In genomic region chr6:128299292-128300133, GRCm38 (mm10) we compare ENCODE assay signal across 9 mouse cellular contexts. TPM values are rescaled to one million over a fixed set of nuclear protein-coding genes. Genes with fewer than 3 reads are reported as not detected.
A peak's percentile ranks its signal among the peaks of the same experiment; 100 is the strongest.
DNase-seq lines count a peak whose midpoint lies in the region; ATAC-seq and TF ChIP-seq lines count a peak whose summit lies in the region.
"Had no signal": no experiment of that assay in that cellular context is flagged by ENCODE, and none has a peak within 500 bp of the region (broad histone marks: within the 10 kb centered on the region; RNA-seq: fewer than 3 reads in every experiment).

No protein-coding gene starts in this region.

- H3K27ac ChIP-seq in forebrain, embryonic 12.5 days = no peak overlapping the region
- peak overlapping the region; percentile 79 for H3K27ac ChIP-seq in limb, embryonic 10.5 days
- H3K27ac ChIP-seq in olfactory bulb, adult 2 months (ENCODE audit: insufficient read depth, low read depth, low read length) = no peak overlapping the region

- no peaks in the 10 kb centered on the region for H3K36me3 ChIP-seq in forebrain, embryonic 12.5 days (replicated peaks)
- no peaks in the 10 kb centered on the region for H3K36me3 ChIP-seq in limb, embryonic 10.5 days

- no peak for TF ChIP-seq POLR2A in olfactory bulb, adult 2 months (IDR thresholded peaks at IDR 0.05; ENCODE audit: insufficient read depth, low read depth, low read length)

- DNase-seq in gastrocnemius, postnatal 10 days = peak; percentile 21
- DNase-seq in gastrocnemius, adult 8-10 months (ENCODE audit: low spot score in 2 of 2) = no peak
- DNase-seq in NIH3T3 (ENCODE audit: low read depth) = peak; percentile 45
- DNase-seq in limb, embryonic 10.5 days (ENCODE audit: low spot score) = peak; percentile 56
- no peak for DNase-seq in urinary bladder, postnatal 4 days (ENCODE audit: low spot score in 2 of 2)
- no peak for DNase-seq in adrenal gland, postnatal 25 days

- H3K9me3 ChIP-seq in forebrain, embryonic 12.5 days = peaks cover 5% of the 10 kb centered on the region; the same call in 1 of the 2 replicates
- H3K9me3 ChIP-seq in limb, embryonic 10.5 days (replicated peaks) = no peaks in the 10 kb centered on the region

- peaks cover 63% of the 10 kb centered on the region for H3K27me3 ChIP-seq in forebrain, embryonic 12.5 days
- peaks cover 69% of the 10 kb centered on the region for H3K27me3 ChIP-seq in limb, embryonic 10.5 days (ENCODE audit: low read depth, poor library complexity, severe bottlenecking)
- H3K27me3 ChIP-seq: CH12.LX had no signal

- peak overlapping the region; percentile 100 for H3K4me2 ChIP-seq in forebrain, embryonic 12.5 days

- peaks cover 20% of the 10 kb centered on the region for H3K4me1 ChIP-seq in forebrain, embryonic 12.5 days
- peaks cover 45% of the 10 kb centered on the region for H3K4me1 ChIP-seq in limb, embryonic 10.5 days
- H3K4me1 ChIP-seq in olfactory bulb, adult 2 months (ENCODE audit: control insufficient read depth, insufficient read depth, low read length) = peaks cover 21% of the 10 kb centered on the region

- no peak for ATAC-seq in forebrain, embryonic 12.5 days (ENCODE audit: low FRiP score)

- peak overlapping the region; percentile 61 for H3K4me3 ChIP-seq in forebrain, embryonic 12.5 days (replicated peaks)
- peak overlapping the region; percentile 76 for H3K4me3 ChIP-seq in limb, embryonic 10.5 days
- peak overlapping the region; percentile 58 for H3K4me3 ChIP-seq in olfactory bulb, adult 2 months (ENCODE audit: insufficient read depth, low read depth, low read length)

- no peak for TF ChIP-seq CTCF in olfactory bulb, adult 2 months (IDR thresholded peaks at IDR 0.05; ENCODE audit: insufficient read depth, low read depth, low read length)

- under 1% methylated on average over 25 of the region's 25 CpGs for WGBS in forebrain, embryonic 12.5 days
- under 1% methylated on average over 25 of the region's 25 CpGs for WGBS in limb, embryonic 10.5 days
- WGBS in olfactory bulb, adult 2 months = under 1% methylated on average over 25 of the region's 25 CpGs

- H3K9ac ChIP-seq in forebrain, embryonic 12.5 days = peak overlapping the region; percentile 64

RNA-seq across cellular contexts. Expression of gene Tead4, which starts 1.1 kb away (rescaled TPM):
- total RNA-seq in gastrocnemius, postnatal 10 days (2021) = 10 to 100 TPM; 13.2 to 14.5 TPM
- 1 to 10 TPM; 6.0 to 8.1 (median 7.5) TPM for total RNA-seq in gastrocnemius, adult 8-10 months (2022)
- 0.85 and 0.88 TPM in 2 replicates for polyA plus RNA-seq in forebrain, embryonic 12.5 days (2016; fragmentation: Nextera tagmentation; extraction: Ambion mirVana)
- 2.5 and 3.2 TPM in 2 replicates for polyA plus RNA-seq in limb, embryonic 10.5 days (2016; fragmentation: Nextera tagmentation; extraction: Ambion mirVana)
- polyA plus RNA-seq in olfactory bulb, adult 2 months (2012; ENCODE audit: insufficient read depth, insufficient read length, low replicate concordance, missing spikeins) = not detected in 2 replicates
- 1.0 and 2.4 TPM in 2 replicates for total RNA-seq in adrenal gland, postnatal 25 days (2021)
- total RNA-seq: CH12.LX had no signal

RNA-seq across cellular contexts. Expression of gene Tulp3, which starts 56.1 kb away (rescaled TPM):
- 10 to 100 TPM in 1 of 2 experiments, 1 to 10 TPM in 1; 10.0 to 13.0 TPM for total RNA-seq in gastrocnemius, postnatal 10 days (2021)
- 1 to 10 TPM; 5.8 to 7.9 (median 6.7) TPM for total RNA-seq in gastrocnemius, adult 8-10 months (2022)
- 15.4 and 19.7 TPM in 2 replicates for polyA plus RNA-seq in forebrain, embryonic 12.5 days (2016; fragmentation: Nextera tagmentation; extraction: Ambion mirVana)
- polyA plus RNA-seq in limb, embryonic 10.5 days (2016; fragmentation: Nextera tagmentation; extraction: Ambion mirVana) = 21.6 and 23.2 TPM in 2 replicates
- not detected in 2 replicates for polyA plus RNA-seq in olfactory bulb, adult 2 months (2012; ENCODE audit: insufficient read depth, insufficient read length, low replicate concordance, missing spikeins)
- total RNA-seq in adrenal gland, postnatal 25 days (2021) = 53.8 and 54.2 TPM in 2 replicates

Comparison
In these comparisons a context has a peak if more than half of its experiments do, and no peak if none do; other contexts are left out.
1. DNase-seq: peak in gastrocnemius, postnatal 10 days (single experiment), NIH3T3 (single experiment) and limb, embryonic 10.5 days (single experiment); none in gastrocnemius, adult 8-10 months (0 of 2), urinary bladder, postnatal 4 days (0 of 2) and adrenal gland, postnatal 25 days (single experiment).
2. Peak in every context shown above with its lines, with median percentiles within 50 percentile points of each other: H3K4me3 ChIP-seq.